Mouse (Mus musculus) CH12.LX (cell line): ENCODE measurements around the gene Klf7.

Experiments used
- CTCF ChIP-seq, 2 experiments: IDR thresholded peaks in 1 of 2; conservative IDR thresholded peaks in 1 of 2; 2 replicates each; pipeline ENCODE4 v1.5.1; 2011 to 2012; ENCODE audit warnings: low read depth in 2 of 2, low read length in 2 of 2, improper control_type of control experiment in 1 of 2, inconsistent platforms in 1 of 2, mild to moderate bottlenecking in 1 of 2, moderate library complexity in 1 of 2
- MAFK ChIP-seq: IDR thresholded peaks from 2 replicates; pipeline ENCODE4 v1.6.1; 2011; ENCODE audit warnings: low read length, improper control_type of control experiment; ENCODE audit not compliant: insufficient replicate concordance
- POLR2A ChIP-seq: IDR thresholded peaks from 2 replicates; pipeline ENCODE4 v1.6.1; 2011; ENCODE audit warnings: low read depth, mild to moderate bottlenecking, improper control_type of control experiment, low read length
- USF1 ChIP-seq: IDR thresholded peaks from 2 replicates; pipeline ENCODE4 v1.6.1; 2014; ENCODE audit warnings: low read depth, mild to moderate bottlenecking, inconsistent platforms, low read length, improper control_type of control experiment

DNA sequence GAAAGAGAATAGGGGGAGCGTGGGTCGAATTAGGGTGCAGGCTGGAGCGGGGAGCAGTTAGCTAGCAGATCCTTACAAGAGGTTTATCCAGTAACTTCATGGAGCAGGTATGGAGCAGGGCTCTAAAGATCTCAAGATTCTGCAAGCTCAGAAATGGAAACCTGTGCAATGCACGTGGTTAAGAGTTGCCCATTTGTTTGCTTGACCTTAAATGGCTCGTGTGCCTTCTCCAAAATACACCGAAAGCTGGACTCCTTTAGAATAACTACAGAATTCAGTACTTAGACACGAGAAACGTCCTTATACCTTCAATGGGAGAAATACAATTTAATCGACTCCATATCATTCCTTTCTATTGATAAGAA lies 366 bp upstream of the Klf7 start:
- TF ChIP-seq CTCF (conservative IDR thresholded peaks at IDR 0.05 in 1 of 2, IDR thresholded peaks at IDR 0.05 in 1 of 2; ENCODE audit: low read depth in 2 of 2, low read length in 2 of 2) (no peak), MAFK (no peak), POLR2A (no peak), USF1 (no peak)
